Mouse (Mus musculus): ENCODE measurements at regions not wholly inside any gene's neighbourhood (a gene's known extent, or its start where the extent isn't known, plus 50 kb on each side); places are given as distances from the start of the nearest gene placed in this dataset.

GRCm38 (mm10) chr1:142157310-142157709 lies 1483.2 kb upstream of the B3galt2 start:
- TF ChIP-seq CTCF (IDR thresholded peaks at IDR 0.05; ENCODE audit: borderline replicate concordance, extremely low read depth, insufficient read depth, insufficient read length) = no peak
- TF ChIP-seq POLR2A (IDR thresholded peaks at IDR 0.05; ENCODE audit: borderline replicate concordance, extremely low read depth, insufficient read depth, insufficient read length, poor library complexity, severe bottlenecking) = no peak

All from brain, embryonic 14.5 days (tissue).